Mouse (Mus musculus) cerebellum, adult (tissue): ENCODE data around the gene Abca12.

Source experiments
- ATAC-seq: cut with Nextera tagmentation; 2 replicates; pipeline ENCODE4 v1.9.2; 2017; ENCODE audit warnings: mild to moderate bottlenecking, moderate library complexity, mixed read lengths; ENCODE audit not compliant: insufficient number of reproducible peaks, low FRiP score, low TSS enrichment

The Abca12 gene

GRCm38 (mm10) chr1:71341370-71342260, 73.1 kb downstream of the Abca12 start:
- ATAC-seq, result no peak

- no peak for ATAC-seq
Observed at GRCm38 (mm10) chr1:71338548-71339340, 76.0 kb downstream of the Abca12 start.

GRCm38 (mm10) chr1:71330349-71330748, 84.4 kb downstream of the Abca12 start:
- no peak for ATAC-seq

GRCm38 (mm10) chr1:71312171-71312570, 102.5 kb downstream of the Abca12 start:
- ATAC-seq, result no peak

GRCm38 (mm10) chr1:71310614-71311013, 104.1 kb downstream of the Abca12 start:
- no peak for ATAC-seq

- no peak for ATAC-seq
Observed at GRCm38 (mm10) chr1:71307362-71307761, 107.3 kb downstream of the Abca12 start.

- ATAC-seq, result no peak
Observed at GRCm38 (mm10) chr1:71306196-71306595, 108.5 kb downstream of the Abca12 start.

- ATAC-seq, result no peak
Observed at GRCm38 (mm10) chr1:71304588-71304987, 110.1 kb downstream of the Abca12 start.

- no peak for ATAC-seq
Observed at GRCm38 (mm10) chr1:71297021-71297420, 117.7 kb downstream of the Abca12 start.

- ATAC-seq, result no peak
Observed at GRCm38 (mm10) chr1:71296585-71296984, 118.1 kb downstream of the Abca12 start.

GRCm38 (mm10) chr1:71291917-71292316, 122.8 kb downstream of the Abca12 start:
- no peak for ATAC-seq

GRCm38 (mm10) chr1:71289511-71289910, 125.2 kb downstream of the Abca12 start:
- no peak for ATAC-seq

- no peak for ATAC-seq
Observed at GRCm38 (mm10) chr1:71276940-71277339, 137.8 kb downstream of the Abca12 start.

GRCm38 (mm10) chr1:71272550-71272949, 142.2 kb downstream of the Abca12 start:
- no peak for ATAC-seq

GRCm38 (mm10) chr1:71272077-71272476, 142.6 kb downstream of the Abca12 start:
- no peak for ATAC-seq

- ATAC-seq, result no peak
Observed at GRCm38 (mm10) chr1:71270083-71270482, 144.6 kb downstream of the Abca12 start.

- ATAC-seq, result no peak
Observed at GRCm38 (mm10) chr1:71266630-71267029, 148.1 kb downstream of the Abca12 start.

GRCm38 (mm10) chr1:71263532-71263931, 151.2 kb downstream of the Abca12 start:
- no peak for ATAC-seq

- no peak for ATAC-seq
Observed at GRCm38 (mm10) chr1:71244647-71245046, 170.1 kb downstream of the Abca12 start.

GRCm38 (mm10) chr1:71241396-71241795, 173.3 kb downstream of the Abca12 start:
- ATAC-seq, result no peak

GRCm38 (mm10) chr1:71239586-71239985, 175.1 kb downstream of the Abca12 start:
- ATAC-seq, result no peak
